Mouse (Mus musculus): ENCODE data around the gene Zxdc. TPM values are rescaled to one million over a fixed set of nuclear protein-coding genes. Genes with fewer than 3 reads are reported as not detected.
A peak's percentile ranks its signal among the peaks of the same experiment; 100 is the strongest.

The Zxdc gene
- polyA plus RNA-seq, 1 experiment from 2014 or later: 10.4 TPM

GRCm38 (mm10) chr6:90393948-90394347, 24.7 kb downstream of the Zxdc start:
- ATAC-seq (ENCODE audit: insufficient number of reproducible peaks, insufficient read depth, low FRiP score, low read depth): no peak
- H3K36me3 ChIP-seq (ENCODE audit: control insufficient read depth, insufficient read depth, low read length): peaks cover 4% of the 10 kb centered on the region; the same call in 1 of the 2 replicates
- H3K27me3 ChIP-seq (ENCODE audit: control insufficient read depth, insufficient read depth, low read length): no peaks in the 10 kb centered on the region
- H3K4me2 ChIP-seq (replicated peaks; ENCODE audit: low read depth, low read length): no peak overlapping the region
- H3K9me3 ChIP-seq (ENCODE audit: control insufficient read depth, low read depth, low read length): no peaks in the 10 kb centered on the region
- no peak overlapping the region for H3K4me3 ChIP-seq (ENCODE audit: low read depth, low read length)
- H3K4me1 ChIP-seq (ENCODE audit: control insufficient read depth, insufficient read depth, low read length): no peaks in the 10 kb centered on the region
- no peak overlapping the region for H3K9ac ChIP-seq (replicated peaks; ENCODE audit: low read depth, low read length)
- 44% methylated on average over 3 of the region's 3 CpGs for WGBS
- no peak overlapping the region for H3K27ac ChIP-seq (ENCODE audit: low read length)

GRCm38 (mm10) chr6:90395751-90396150, 26.5 kb downstream of the Zxdc start:
- Histone ChIP-seq H3K4me2 (replicated peaks; ENCODE audit: low read depth, low read length) (no peak overlapping the region), H3K27ac (ENCODE audit: low read length) (no peak overlapping the region), H3K9me3 (ENCODE audit: control insufficient read depth, low read depth, low read length) (no peaks in the 10 kb centered on the region), H3K9ac (replicated peaks; ENCODE audit: low read depth, low read length) (no peak overlapping the region), H3K36me3 (ENCODE audit: control insufficient read depth, insufficient read depth, low read length) (peaks cover 5% of the 10 kb centered on the region; the same call in 1 of the 2 replicates), H3K4me1 (ENCODE audit: control insufficient read depth, insufficient read depth, low read length) (no peaks in the 10 kb centered on the region), H3K4me3 (ENCODE audit: low read depth, low read length) (no peak overlapping the region), H3K27me3 (ENCODE audit: control insufficient read depth, insufficient read depth, low read length) (no peaks in the 10 kb centered on the region)
- no peak for ATAC-seq (ENCODE audit: insufficient number of reproducible peaks, insufficient read depth, low FRiP score, low read depth)
- WGBS: 92% methylated on average over 2 of the region's 2 CpGs

- H3K9ac ChIP-seq (replicated peaks; ENCODE audit: low read depth, low read length): no peak overlapping the region
- no peak overlapping the region for H3K27ac ChIP-seq (ENCODE audit: low read length)
- peaks cover 10% of the 10 kb centered on the region; the same call in 1 of the 2 replicates for H3K36me3 ChIP-seq (ENCODE audit: control insufficient read depth, insufficient read depth, low read length)
- no peak overlapping the region for H3K4me3 ChIP-seq (ENCODE audit: low read depth, low read length)
- no peaks in the 10 kb centered on the region for H3K4me1 ChIP-seq (ENCODE audit: control insufficient read depth, insufficient read depth, low read length)
- H3K9me3 ChIP-seq (ENCODE audit: control insufficient read depth, low read depth, low read length): no peaks in the 10 kb centered on the region
- ATAC-seq (ENCODE audit: insufficient number of reproducible peaks, insufficient read depth, low FRiP score, low read depth): no peak
- WGBS: 92% methylated on average over 3 of the region's 3 CpGs
- H3K4me2 ChIP-seq (replicated peaks; ENCODE audit: low read depth, low read length): no peak overlapping the region
- H3K27me3 ChIP-seq (ENCODE audit: control insufficient read depth, insufficient read depth, low read length): no peaks in the 10 kb centered on the region
These were observed 28.0 kb downstream of the Zxdc start for GRCm38 (mm10) chr6:90397291-90397690.

GRCm38 (mm10) chr6:90408632-90409031, 39.3 kb downstream of the Zxdc start:
- no peak overlapping the region for H3K9ac ChIP-seq (replicated peaks; ENCODE audit: low read depth, low read length)
- H3K36me3 ChIP-seq (ENCODE audit: control insufficient read depth, insufficient read depth, low read length): peaks cover 4% of the 10 kb centered on the region
- no peaks in the 10 kb centered on the region for H3K9me3 ChIP-seq (ENCODE audit: control insufficient read depth, low read depth, low read length)
- no peaks in the 10 kb centered on the region for H3K27me3 ChIP-seq (ENCODE audit: control insufficient read depth, insufficient read depth, low read length)
- no peak for ATAC-seq (ENCODE audit: insufficient number of reproducible peaks, insufficient read depth, low FRiP score, low read depth)
- H3K27ac ChIP-seq (ENCODE audit: low read length): no peak overlapping the region; the same call in 1 of the 2 replicates
- H3K4me3 ChIP-seq (ENCODE audit: low read depth, low read length): no peak overlapping the region
- H3K4me2 ChIP-seq (replicated peaks; ENCODE audit: low read depth, low read length): no peak overlapping the region
- H3K4me1 ChIP-seq (ENCODE audit: control insufficient read depth, insufficient read depth, low read length): no peaks in the 10 kb centered on the region

GRCm38 (mm10) chr6:90410972-90411371, 41.7 kb downstream of the Zxdc start:
- Histone ChIP-seq H3K27me3 (ENCODE audit: control insufficient read depth, insufficient read depth, low read length) (no peaks in the 10 kb centered on the region), H3K9me3 (ENCODE audit: control insufficient read depth, low read depth, low read length) (no peaks in the 10 kb centered on the region), H3K4me2 (replicated peaks; ENCODE audit: low read depth, low read length) (no peak overlapping the region), H3K9ac (replicated peaks; ENCODE audit: low read depth, low read length) (no peak overlapping the region), H3K4me3 (ENCODE audit: low read depth, low read length) (no peak overlapping the region), H3K27ac (ENCODE audit: low read length) (no peak overlapping the region), H3K36me3 (ENCODE audit: control insufficient read depth, insufficient read depth, low read length) (no peaks in the 10 kb centered on the region), H3K4me1 (ENCODE audit: control insufficient read depth, insufficient read depth, low read length) (no peaks in the 10 kb centered on the region)
- no peak for ATAC-seq (ENCODE audit: insufficient number of reproducible peaks, insufficient read depth, low FRiP score, low read depth)
- 71% methylated on average over 1 of the region's 1 CpGs for WGBS

- 73% methylated on average over 7 of the region's 7 CpGs for WGBS
- H3K4me3 ChIP-seq (ENCODE audit: low read depth, low read length): no peak overlapping the region
- H3K27ac ChIP-seq (ENCODE audit: low read length): no peak overlapping the region
- H3K9me3 ChIP-seq (ENCODE audit: control insufficient read depth, low read depth, low read length): no peaks in the 10 kb centered on the region
- no peak for ATAC-seq (ENCODE audit: insufficient number of reproducible peaks, insufficient read depth, low FRiP score, low read depth)
- no peak overlapping the region for H3K4me2 ChIP-seq (replicated peaks; ENCODE audit: low read depth, low read length)
- H3K4me1 ChIP-seq (ENCODE audit: control insufficient read depth, insufficient read depth, low read length): no peaks in the 10 kb centered on the region
- no peaks in the 10 kb centered on the region for H3K27me3 ChIP-seq (ENCODE audit: control insufficient read depth, insufficient read depth, low read length)
- H3K9ac ChIP-seq (replicated peaks; ENCODE audit: low read depth, low read length): no peak overlapping the region
- no peaks in the 10 kb centered on the region for H3K36me3 ChIP-seq (ENCODE audit: control insufficient read depth, insufficient read depth, low read length)
These were observed 42.6 kb downstream of the Zxdc start for GRCm38 (mm10) chr6:90411926-90412325.

- no peak overlapping the region for H3K4me3 ChIP-seq (ENCODE audit: low read depth, low read length)
- ATAC-seq (ENCODE audit: insufficient number of reproducible peaks, insufficient read depth, low FRiP score, low read depth): peak; percentile 66; the same call in 1 of the 2 replicates
- no peak overlapping the region for H3K9ac ChIP-seq (replicated peaks; ENCODE audit: low read depth, low read length)
These were observed 53.3 kb downstream of the Zxdc start for GRCm38 (mm10) chr6:90422565-90422964.

GRCm38 (mm10) chr6:90425361-90425760, 56.1 kb downstream of the Zxdc start:
- no peak overlapping the region for H3K4me3 ChIP-seq (ENCODE audit: low read depth, low read length)
- H3K9ac ChIP-seq (replicated peaks; ENCODE audit: low read depth, low read length): no peak overlapping the region
- no peaks in the 10 kb centered on the region for H3K36me3 ChIP-seq (ENCODE audit: control insufficient read depth, insufficient read depth, low read length)
- 82% methylated on average over 3 of the region's 3 CpGs for WGBS
- H3K27ac ChIP-seq (ENCODE audit: low read length): no peak overlapping the region
- H3K4me1 ChIP-seq (ENCODE audit: control insufficient read depth, insufficient read depth, low read length): no peaks in the 10 kb centered on the region
- H3K9me3 ChIP-seq (ENCODE audit: control insufficient read depth, low read depth, low read length): no peaks in the 10 kb centered on the region
- no peak for ATAC-seq (ENCODE audit: insufficient number of reproducible peaks, insufficient read depth, low FRiP score, low read depth)
- no peak overlapping the region for H3K4me2 ChIP-seq (replicated peaks; ENCODE audit: low read depth, low read length)
- H3K27me3 ChIP-seq (ENCODE audit: control insufficient read depth, insufficient read depth, low read length): peaks cover 6% of the 10 kb centered on the region; the same call in 1 of the 2 replicates

More at GRCm38 (mm10) chr6:90422565-90422964, 53.3 kb downstream of the Zxdc start:
- Histone ChIP-seq H3K27ac (ENCODE audit: low read length) (no peak overlapping the region), H3K9me3 (ENCODE audit: control insufficient read depth, low read depth, low read length) (no peaks in the 10 kb centered on the region), H3K4me2 (replicated peaks; ENCODE audit: low read depth, low read length) (peak overlapping the region; percentile 40), H3K27me3 (ENCODE audit: control insufficient read depth, insufficient read depth, low read length) (peaks cover 6% of the 10 kb centered on the region; the same call in 1 of the 2 replicates), H3K4me1 (ENCODE audit: control insufficient read depth, insufficient read depth, low read length) (no peaks in the 10 kb centered on the region), H3K36me3 (ENCODE audit: control insufficient read depth, insufficient read depth, low read length) (no peaks in the 10 kb centered on the region)
- WGBS: 9% methylated on average over 14 of the region's 14 CpGs

GRCm38 (mm10) chr6:90426003-90426402, 56.7 kb downstream of the Zxdc start:
- no peak for ATAC-seq (ENCODE audit: insufficient number of reproducible peaks, insufficient read depth, low FRiP score, low read depth)
- Histone ChIP-seq H3K4me2 (replicated peaks; ENCODE audit: low read depth, low read length) (no peak overlapping the region), H3K36me3 (ENCODE audit: control insufficient read depth, insufficient read depth, low read length) (no peaks in the 10 kb centered on the region), H3K27ac (ENCODE audit: low read length) (no peak overlapping the region), H3K9ac (replicated peaks; ENCODE audit: low read depth, low read length) (no peak overlapping the region), H3K4me1 (ENCODE audit: control insufficient read depth, insufficient read depth, low read length) (no peaks in the 10 kb centered on the region), H3K27me3 (ENCODE audit: control insufficient read depth, insufficient read depth, low read length) (peaks cover 6% of the 10 kb centered on the region; the same call in 1 of the 2 replicates), H3K9me3 (ENCODE audit: control insufficient read depth, low read depth, low read length) (no peaks in the 10 kb centered on the region), H3K4me3 (ENCODE audit: low read depth, low read length) (no peak overlapping the region)
- 64% methylated on average over 4 of the region's 4 CpGs for WGBS
